Mouse (Mus musculus) spleen, adult 2 months (tissue): Measurements from ENCODE around the gene Qrich1. TPM values are rescaled to one million over a fixed set of nuclear protein-coding genes. Genes with fewer than 3 reads are reported as not detected.
A peak's percentile ranks its signal among the peaks of the same experiment; 100 is the strongest.

Experiments used
- DNase-seq, 2 experiments: peaks; one replicate each; pipeline versions ENCODE4 v3.0.0 to v3.0.0-alpha.2; 2012 to 2021; ENCODE audit warnings: low spot score in 2 of 2, low read depth in 1 of 2
- H3K27ac ChIP-seq: fragments of 200-500 bp; 2 replicates; pipeline ENCODE4 v1.5.1; 2012; ENCODE audit warnings: low read length, inconsistent platforms; ENCODE audit not compliant: insufficient read depth
- H3K27me3 ChIP-seq: fragments of 200-500 bp; 2 replicates; pipeline ENCODE4 v1.6.1; 2012; ENCODE audit warnings: mild to moderate bottlenecking, moderate library complexity, low read length, inconsistent platforms; ENCODE audit not compliant: control insufficient read depth, insufficient read depth
- H3K36me3 ChIP-seq: fragments of 200-500 bp; 2 replicates; pipeline ENCODE4 v1.6.1; 2012; ENCODE audit warnings: mild to moderate bottlenecking, low read length, inconsistent platforms; ENCODE audit not compliant: control insufficient read depth, insufficient read depth
- H3K4me1 ChIP-seq: fragments of 200-500 bp; 2 replicates; pipeline ENCODE4 v1.6.1; 2011; ENCODE audit warnings: inconsistent platforms; ENCODE audit not compliant: control insufficient read depth, insufficient read depth, insufficient read length
- H3K4me3 ChIP-seq: fragments of 200-500 bp; 2 replicates; pipeline ENCODE4 v1.5.1; 2011; ENCODE audit warnings: mild to moderate bottlenecking, inconsistent platforms; ENCODE audit not compliant: insufficient read depth, insufficient read length; ENCODE audit errors: extremely low read depth
- CTCF ChIP-seq: fragments of 200-500 bp; IDR thresholded peaks from 2 replicates; pipeline ENCODE4 v1.5.1; 2011; ENCODE audit warnings: mild to moderate bottlenecking, inconsistent platforms; ENCODE audit not compliant: insufficient read depth, insufficient read length, insufficient replicate concordance; ENCODE audit errors: extremely low read depth
- POLR2A ChIP-seq: fragments of 200-500 bp; IDR thresholded peaks from 2 replicates; pipeline ENCODE4 v1.6.1; 2011; ENCODE audit warnings: low read depth, low read length, inconsistent platforms
- WGBS: fragments of 180-500 bp; shearing (Covaris S2); methylation state at CpG from one replicate; pipeline ENCODE4 v1.1.7; 2018; 5-methylcytosine and 5-hydroxymethylcytosine counted together
- polyA plus RNA-seq: library from polyadenylated mRNA; depleted of rRNA; stranded (reverse); fragments of >200 nt; gene quantifications from 2 replicates; pipeline ENCODE4 v1.2.3, GENCODE M21; 2012

The Qrich1 gene
- polyA plus RNA-seq, 1 experiment: 76.7 TPM

- H3K36me3 ChIP-seq: peaks cover 17% of the 10 kb centered on the region
These were observed 8.8 kb upstream of the Qrich1 start, which contains the start of gene Qars for GRCm38 (mm10) chr9:108507619-108508434. Qars (plus strand) TSS chr9:108507706.

GRCm38 (mm10) chr9:108508776-108509175 is 7.8 kb upstream of the Qrich1 start:
- H3K4me3 ChIP-seq: no peak overlapping the region

More at GRCm38 (mm10) chr9:108507619-108508434, 8.8 kb upstream of the Qrich1 start, which contains the start of gene Qars:
- H3K27me3 ChIP-seq: no peaks in the 10 kb centered on the region
- peaks cover 9% of the 10 kb centered on the region; the same call in 1 of the 2 replicates for H3K4me1 ChIP-seq
- peak within 1 kb of the TSS; percentile 82 for H3K4me3 ChIP-seq
- WGBS: under 1% methylated on average over 37 of the region's 37 CpGs
- H3K27ac ChIP-seq: peak within 1 kb of the TSS; percentile 80
- no peak for TF ChIP-seq CTCF
- TF ChIP-seq POLR2A: peak; percentile 56; the same call in 1 of the 2 replicates
- peak; percentile 89 to 92 for DNase-seq

GRCm38 (mm10) chr9:108517253-108517930 is 786 bp downstream of the Qrich1 start:
- WGBS: under 1% methylated on average over 70 of the region's 95 CpGs

More at GRCm38 (mm10) chr9:108508776-108509175, 7.8 kb upstream of the Qrich1 start:
- peaks cover 9% of the 10 kb centered on the region; the same call in 1 of the 2 replicates for H3K4me1 ChIP-seq
- TF ChIP-seq POLR2A: no peak
- TF ChIP-seq CTCF: no peak
- H3K27me3 ChIP-seq: no peaks in the 10 kb centered on the region
- H3K36me3 ChIP-seq: peaks cover 23% of the 10 kb centered on the region
- DNase-seq: no peak
- WGBS: 88% methylated on average over 7 of the region's 7 CpGs
- no peak overlapping the region for H3K27ac ChIP-seq

GRCm38 (mm10) chr9:108517931-108518332 is 1.3 kb downstream of the Qrich1 start:
- under 1% methylated on average over 13 of the region's 13 CpGs for WGBS
- peaks cover 19% of the 10 kb centered on the region for H3K36me3 ChIP-seq
- peak in 1 of 2 experiments; percentile 57 for DNase-seq
- peak overlapping the region; percentile 94 for H3K4me3 ChIP-seq
- TF ChIP-seq CTCF (no peak), POLR2A (no peak)
- peak overlapping the region; percentile 91 for H3K27ac ChIP-seq
- peaks cover 6% of the 10 kb centered on the region; the same call in 1 of the 2 replicates for H3K4me1 ChIP-seq
- H3K27me3 ChIP-seq: no peaks in the 10 kb centered on the region

More at GRCm38 (mm10) chr9:108517253-108517930, 786 bp downstream of the Qrich1 start:
- Histone ChIP-seq H3K27ac (peak overlapping the region; percentile 98), H3K36me3 (peaks cover 23% of the 10 kb centered on the region), H3K4me1 (peaks cover 6% of the 10 kb centered on the region; the same call in 1 of the 2 replicates), H3K4me3 (peak overlapping the region; percentile 94), H3K27me3 (no peaks in the 10 kb centered on the region)
- peak; percentile 57 to 83 for DNase-seq
- TF ChIP-seq CTCF (no peak), POLR2A (no peak)

- H3K27ac ChIP-seq: no peak overlapping the region
- TF ChIP-seq CTCF (no peak), POLR2A (no peak)
- peaks cover 5% of the 10 kb centered on the region; the same call in 1 of the 2 replicates for H3K4me1 ChIP-seq
- H3K4me3 ChIP-seq: no peak overlapping the region
- no peak for DNase-seq
- H3K27me3 ChIP-seq: no peaks in the 10 kb centered on the region
- WGBS: 57% methylated on average over 2 of the region's 2 CpGs
- H3K36me3 ChIP-seq: peaks cover 9% of the 10 kb centered on the region
These were observed 5.0 kb downstream of the Qrich1 start for GRCm38 (mm10) chr9:108521604-108522003.

- H3K4me3 ChIP-seq: no peak overlapping the region
- TF ChIP-seq POLR2A (no peak), CTCF (no peak)
- peaks cover 5% of the 10 kb centered on the region; the same call in 1 of the 2 replicates for H3K4me1 ChIP-seq
- H3K27me3 ChIP-seq: no peaks in the 10 kb centered on the region
- H3K27ac ChIP-seq: no peak overlapping the region
- 96% methylated on average over 4 of the region's 4 CpGs for WGBS
- peaks cover 9% of the 10 kb centered on the region for H3K36me3 ChIP-seq
- DNase-seq: no peak
These were observed 6.7 kb downstream of the Qrich1 start for GRCm38 (mm10) chr9:108523341-108523740.

GRCm38 (mm10) chr9:108525400-108525799 is 8.8 kb downstream of the Qrich1 start:
- H3K27ac ChIP-seq: no peak overlapping the region
- H3K36me3 ChIP-seq: peaks cover 17% of the 10 kb centered on the region
- TF ChIP-seq POLR2A (no peak), CTCF (no peak)
- H3K4me1 ChIP-seq: peaks cover 2% of the 10 kb centered on the region; the same call in 1 of the 2 replicates
- DNase-seq: no peak
- 63% methylated on average over 3 of the region's 3 CpGs for WGBS
- no peaks in the 10 kb centered on the region for H3K27me3 ChIP-seq
- no peak overlapping the region for H3K4me3 ChIP-seq
